Mouse (Mus musculus) brain, adult 2 months (tissue): ENCODE results near the gene Gm826.

Experiments
- DNase-seq: peaks from one replicate; pipeline ENCODE4 v3.0.0; 2011; ENCODE audit warnings: low read depth, low spot score

Gm826 gene

DNA sequence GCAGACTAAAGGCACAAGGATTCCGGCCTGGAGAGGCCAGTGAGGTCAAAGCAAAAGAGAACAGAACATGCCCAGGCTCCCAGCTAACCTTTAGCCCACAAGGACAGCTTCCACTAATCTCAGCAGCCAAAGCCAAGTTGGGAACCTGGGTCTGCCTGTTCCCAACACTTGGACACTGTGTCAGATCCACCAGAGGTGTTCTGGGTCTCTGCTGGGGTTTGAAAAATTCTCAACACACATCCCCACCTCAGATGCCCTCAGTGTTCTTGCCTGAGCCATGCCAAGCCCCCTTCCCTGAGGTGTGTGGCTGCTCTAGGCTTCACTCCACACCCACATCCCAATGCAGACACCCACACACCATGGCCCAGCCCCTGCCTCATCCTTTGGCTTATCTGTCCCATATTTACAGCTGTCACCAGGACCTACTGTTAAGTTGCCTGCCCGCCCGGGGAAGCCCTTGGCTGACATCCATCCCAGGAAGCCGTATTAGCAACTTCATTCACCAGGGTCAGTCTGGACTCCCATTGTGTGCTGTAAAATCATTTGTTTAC lies at the start of gene Gm826:
TSS of gene Gm826 (minus strand) at position 52 of the 551 bp plus-strand sequence.
- DNase-seq: no peak

DNA sequence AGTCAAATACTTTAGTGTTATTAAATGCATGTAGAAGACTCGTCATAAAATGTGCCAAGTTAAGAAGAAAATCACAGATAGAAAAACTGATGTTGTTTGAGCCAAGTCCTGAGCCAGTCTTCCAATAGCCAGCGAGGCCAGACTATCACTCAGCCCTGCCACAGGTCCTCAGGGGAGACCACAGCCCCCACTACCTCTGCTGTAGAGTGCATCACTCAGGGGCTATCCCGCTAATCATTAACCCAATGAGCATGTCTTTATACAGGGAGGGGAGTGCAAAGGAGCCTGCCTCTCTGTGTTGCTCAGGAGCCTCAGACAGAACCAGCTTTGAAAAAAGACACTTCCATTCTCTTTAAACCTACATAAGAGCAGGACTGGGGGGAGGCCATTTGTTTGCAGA lies 49.5 kb upstream of the Gm826 start:
- no peak for DNase-seq

DNA sequence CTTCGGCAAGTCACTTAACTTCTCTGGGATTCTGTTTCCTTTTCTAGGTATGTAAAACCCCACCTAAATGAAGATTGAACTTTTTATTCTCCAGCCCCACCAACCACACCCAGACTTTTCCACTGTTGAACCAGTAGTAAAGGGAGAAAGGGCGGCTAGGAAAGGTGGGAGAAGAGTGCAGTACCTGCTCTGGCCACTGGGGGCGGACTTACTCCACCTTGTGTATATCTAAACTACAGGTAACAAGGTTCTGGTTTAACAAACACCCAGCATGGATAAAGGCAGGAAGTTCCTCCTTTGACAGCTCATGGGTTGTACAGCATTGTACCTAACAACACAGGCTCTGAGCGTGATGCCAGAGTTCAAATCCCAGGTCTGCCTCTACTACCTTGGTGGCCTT lies 44.3 kb upstream of the Gm826 start:
- DNase-seq: no peak

DNA sequence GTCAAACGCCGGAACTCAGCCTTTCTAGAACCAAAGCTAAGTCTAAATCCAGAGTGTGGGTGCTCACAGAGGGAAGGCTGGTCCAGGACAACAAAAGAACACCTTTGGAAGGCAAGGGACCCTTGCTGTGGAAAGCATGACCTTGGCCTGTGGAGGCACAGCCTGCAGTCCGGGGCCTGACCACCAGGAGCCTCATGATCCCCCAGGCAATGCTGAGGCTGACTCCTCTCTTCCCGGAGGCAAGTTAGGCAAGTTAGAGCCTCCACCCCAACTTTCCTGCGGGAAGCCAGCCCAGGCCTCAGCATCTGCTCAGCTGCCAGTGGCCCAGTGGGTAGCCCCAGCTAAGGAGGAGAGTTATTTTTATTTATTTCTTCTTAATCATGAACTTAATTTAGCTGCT lies 42.3 kb upstream of the Gm826 start:
- no peak for DNase-seq

DNA sequence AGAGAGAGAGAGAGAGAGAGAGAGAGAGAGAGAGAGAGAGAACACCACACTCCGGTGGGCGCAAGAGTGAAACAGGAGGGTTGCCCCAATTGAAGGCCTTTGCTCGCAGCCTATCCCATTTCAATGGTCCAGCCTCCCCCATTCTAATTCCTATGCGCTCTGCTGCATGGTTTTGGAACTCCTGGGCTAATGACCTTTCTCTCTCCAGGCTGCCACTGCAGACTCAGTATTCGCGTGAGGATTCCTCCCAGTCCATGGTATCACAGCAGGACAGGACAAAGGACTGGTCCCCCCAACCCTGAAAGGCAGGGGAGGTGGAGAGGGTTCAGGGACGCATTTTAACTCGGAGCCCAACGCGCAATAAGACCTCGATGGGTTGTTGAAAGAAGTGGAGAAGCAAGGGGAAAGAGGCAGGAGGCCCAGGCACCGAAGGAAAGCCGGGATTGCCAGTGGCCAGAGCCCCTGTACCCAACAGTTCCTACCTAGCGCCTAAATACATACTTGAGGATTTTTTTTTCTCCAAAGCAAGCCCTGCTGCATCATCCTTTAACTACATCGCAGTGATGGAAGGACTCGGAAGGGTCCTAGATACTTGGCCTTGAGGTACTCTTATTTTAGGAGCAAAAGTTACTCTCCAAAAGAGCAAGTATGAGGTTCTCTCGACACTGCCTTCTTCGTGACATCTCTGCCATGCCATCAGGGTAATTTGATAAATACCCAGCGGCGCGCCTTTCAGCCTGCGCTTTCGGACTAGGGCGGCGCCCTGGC lies 35.9 kb upstream of the Gm826 start:
- DNase-seq: no peak

DNA sequence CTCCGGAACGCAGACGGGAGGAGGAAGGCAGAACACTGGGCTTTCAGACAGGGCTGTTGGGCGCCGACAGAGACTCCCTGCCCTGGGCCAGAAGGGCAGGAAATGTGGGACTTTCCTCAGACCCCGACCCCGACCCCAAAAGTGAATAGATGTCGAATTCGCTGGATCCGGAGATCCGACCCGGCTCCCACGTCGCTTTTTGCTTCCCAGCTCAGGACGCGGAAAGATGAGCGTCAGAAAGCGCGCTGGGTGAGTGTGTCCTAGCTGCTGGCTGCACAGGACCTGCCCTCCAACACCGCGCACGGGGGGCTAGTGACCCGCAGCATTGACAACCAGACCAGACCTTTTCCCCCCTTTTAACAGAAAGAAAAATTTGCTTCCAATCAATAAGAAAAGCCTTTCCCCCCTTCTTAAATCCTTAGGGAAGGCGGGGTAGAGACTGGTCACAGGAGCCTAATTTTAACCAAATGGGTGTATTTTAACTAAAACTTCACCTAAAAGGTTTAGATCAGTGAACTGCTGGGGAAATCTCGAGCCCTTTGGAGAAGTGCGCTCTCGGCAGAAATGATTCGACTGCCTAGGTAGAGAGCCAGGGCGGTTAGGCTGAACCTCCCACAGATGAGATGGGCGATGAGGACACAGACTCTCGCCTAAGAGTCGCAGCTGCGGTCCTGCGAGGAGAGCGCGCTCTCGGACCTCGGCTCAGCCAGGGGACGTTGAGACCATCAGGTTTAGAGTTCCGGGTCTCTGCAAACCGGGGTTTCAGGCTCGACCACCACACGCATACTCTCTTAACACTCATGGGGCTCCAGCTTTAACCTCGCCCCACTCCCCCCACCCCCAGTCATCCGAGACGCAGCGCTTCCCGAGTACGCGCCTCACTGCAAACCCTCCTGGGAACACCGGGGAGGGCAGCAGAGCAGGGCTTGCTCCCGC lies 34.7 kb upstream of the Gm826 start:
- no peak for DNase-seq

DNA sequence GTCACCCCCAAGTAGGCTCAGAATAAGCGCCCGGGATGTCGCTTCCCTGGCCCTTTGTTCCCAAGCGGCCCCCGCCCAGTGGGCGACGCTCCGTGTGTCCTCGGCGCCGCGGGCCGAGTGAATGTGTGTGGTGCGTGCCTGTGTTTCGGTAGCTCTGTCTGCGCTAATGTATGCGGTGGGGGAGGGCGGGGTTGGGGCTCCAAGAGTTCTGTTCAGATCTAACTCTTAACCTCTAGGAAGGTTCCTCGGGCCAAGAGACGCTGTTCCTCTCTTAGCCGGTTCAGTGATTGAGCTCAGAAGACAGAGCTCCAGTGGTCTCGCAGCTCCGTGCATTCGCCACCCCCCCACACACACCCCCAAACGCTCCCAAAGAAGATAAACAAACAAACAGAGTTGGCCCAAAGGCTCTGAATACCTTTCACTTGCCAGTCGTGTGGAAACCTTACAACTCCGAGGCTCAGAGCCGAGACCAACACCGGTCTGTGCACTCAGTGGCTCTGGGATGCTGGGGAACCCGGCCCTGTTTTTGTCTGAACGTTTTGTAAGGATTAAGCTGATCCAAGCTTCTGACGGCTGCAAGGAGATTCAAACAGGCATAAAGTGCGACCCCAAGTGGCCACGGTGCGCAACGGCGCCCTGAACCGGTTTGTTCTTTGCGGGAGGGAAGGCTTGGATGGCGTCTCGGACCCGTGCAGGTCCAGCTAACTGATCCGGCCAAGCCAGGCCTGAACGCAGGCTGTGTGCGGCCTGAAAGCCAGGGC lies 33.7 kb upstream of the Gm826 start:
- DNase-seq: peak; percentile 90

DNA sequence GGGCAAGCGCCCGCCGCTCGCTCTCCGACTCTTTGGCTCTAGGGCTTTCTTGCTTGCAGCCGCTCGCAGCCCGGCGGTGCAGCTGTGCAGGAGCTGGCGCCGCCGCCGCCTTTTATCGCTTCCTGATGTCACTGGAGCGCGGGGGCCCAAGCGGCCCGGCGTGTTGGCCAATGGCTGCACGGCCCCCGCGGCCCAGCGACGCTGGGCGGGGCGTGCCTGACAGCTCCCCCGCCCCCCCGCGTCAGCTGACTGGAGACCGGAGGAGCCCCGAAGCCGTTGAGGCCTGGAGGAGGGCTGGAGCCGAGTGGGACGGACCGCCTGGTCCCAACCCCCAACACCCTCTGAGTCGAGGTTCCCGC lies 33.0 kb upstream of the Gm826 start, which contains the start of gene Mafb:
TSS of gene Mafb (minus strand) at position 86 of the 359 bp plus-strand sequence.
- peak; percentile 86 for DNase-seq

DNA sequence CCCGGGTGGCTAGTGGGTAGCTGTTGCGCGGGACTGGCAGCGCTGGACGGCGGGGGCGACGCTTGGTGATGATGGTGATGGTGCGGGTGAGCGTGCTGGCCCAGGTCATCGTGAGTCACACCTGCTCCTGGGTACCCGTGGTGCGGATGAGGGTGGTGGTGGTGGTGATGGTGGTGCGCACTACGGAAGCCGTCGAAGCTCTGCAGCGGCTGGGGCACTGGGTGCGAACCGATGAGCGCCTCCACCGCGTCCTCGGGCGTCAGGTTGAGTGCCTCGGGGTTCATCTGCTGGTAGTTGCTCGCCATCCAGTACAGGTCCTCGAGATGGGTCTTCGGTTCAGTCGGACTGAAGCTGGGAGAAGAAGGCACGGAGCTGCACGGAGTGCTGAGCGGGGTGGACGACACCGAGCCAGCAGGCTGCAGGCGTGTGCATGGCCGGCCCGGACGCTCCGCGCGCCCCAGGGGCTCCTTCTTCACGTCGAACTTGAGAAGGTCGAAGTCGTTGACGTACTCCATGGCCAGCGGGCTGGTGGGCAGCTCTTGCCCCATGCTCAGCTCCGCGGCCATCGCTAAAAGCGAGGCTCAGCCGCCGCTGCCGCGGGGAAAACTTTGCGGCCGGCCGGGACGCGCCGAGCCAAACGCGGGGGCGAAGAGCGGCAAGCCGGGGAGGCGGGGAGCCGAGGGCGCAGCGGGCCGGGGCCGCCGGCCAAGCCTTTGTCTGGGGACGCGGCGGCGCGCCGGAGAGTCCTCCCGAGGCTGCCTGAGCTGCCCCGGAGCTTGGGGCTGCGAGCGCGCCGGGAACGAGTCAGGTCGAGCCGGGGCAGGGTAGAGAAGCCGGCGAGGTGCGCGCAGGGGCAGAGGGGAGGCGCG lies 32.4 kb upstream of the Gm826 start:
- DNase-seq: no peak

DNA sequence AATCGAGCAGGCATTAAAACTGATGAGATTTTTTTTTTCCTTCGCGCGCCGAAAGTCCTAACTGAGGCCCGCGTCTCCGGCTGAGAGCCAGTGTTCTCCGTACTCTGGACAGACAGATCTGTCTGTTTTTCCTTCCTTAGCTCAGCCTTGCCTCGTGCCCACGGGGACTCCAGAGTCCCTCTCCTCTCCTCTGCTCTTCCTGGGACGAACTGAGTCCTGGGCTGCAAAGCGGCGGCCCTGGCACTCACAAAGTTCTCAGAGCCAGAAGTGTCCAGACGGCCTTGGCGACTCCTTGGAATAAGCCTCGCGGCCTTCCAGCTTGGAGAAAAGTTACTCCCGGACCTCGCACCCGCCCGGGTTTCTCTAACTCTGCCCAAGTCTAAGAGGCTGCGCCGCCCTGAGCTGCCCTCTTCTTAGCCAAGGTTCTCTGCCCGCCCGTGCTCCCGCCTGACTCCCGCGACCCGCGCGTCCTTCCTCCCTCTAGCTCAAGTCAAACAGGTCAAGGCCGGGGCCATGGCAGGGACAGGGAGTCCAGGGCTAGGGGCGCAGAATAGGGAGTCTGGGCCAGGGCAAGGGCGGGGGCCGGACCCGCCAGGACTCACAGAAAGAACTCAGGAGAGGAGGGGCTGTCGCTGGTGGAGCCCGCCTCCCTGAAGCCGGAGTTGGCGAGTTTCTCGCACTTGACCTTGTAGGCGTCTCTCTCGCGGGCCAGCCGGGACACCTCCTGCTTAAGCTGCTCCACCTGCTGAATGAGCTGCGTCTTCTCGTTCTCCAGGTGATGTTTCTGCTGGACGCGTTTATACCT lies 31.3 kb upstream of the Gm826 start:
- DNase-seq: no peak

DNA sequence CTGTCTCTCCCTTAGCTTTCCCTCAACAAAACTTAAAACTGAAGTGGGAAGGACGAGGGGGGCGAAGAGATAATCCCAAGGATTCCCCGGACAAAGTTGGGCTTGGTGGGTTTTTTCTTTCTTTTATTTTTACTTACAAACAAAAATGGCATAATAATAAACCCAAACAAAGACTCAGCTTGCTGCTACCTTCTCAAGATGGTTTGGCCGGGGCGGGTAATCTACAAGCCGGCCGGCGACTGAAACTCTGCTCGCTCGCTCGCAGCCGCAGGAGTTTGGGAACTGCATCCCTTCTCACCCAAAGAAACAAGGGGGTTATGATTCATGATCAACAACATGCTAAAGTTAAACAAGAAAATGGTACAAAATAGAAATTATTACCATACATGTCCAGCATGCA lies 30.7 kb upstream of the Gm826 start:
- no peak for DNase-seq

DNA sequence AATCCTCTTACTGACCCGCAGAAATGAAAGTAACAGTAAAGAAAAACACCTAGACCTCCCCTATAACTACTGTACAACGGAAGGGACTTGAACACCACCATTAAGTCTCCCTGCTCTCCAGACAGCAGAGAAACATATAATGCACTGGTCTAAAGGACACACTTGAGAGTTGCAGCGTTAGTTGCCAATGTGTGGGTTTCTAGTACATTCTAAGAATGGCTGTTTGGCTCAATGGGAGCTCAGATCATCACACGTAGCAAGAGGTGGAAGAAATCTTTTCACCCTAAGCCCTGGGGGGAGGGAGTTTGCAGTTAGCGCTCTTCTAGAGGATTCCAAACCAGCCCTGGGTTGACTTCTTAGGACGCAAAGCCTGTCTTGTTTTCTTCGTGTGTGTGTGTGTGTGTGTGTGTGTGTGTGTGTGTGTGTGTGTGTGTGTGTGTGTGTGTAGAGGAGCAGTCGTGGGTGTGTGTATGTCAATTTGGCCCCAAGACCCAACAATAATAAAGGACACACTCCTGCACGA lies 30.2 kb upstream of the Gm826 start:
- no peak for DNase-seq

DNA sequence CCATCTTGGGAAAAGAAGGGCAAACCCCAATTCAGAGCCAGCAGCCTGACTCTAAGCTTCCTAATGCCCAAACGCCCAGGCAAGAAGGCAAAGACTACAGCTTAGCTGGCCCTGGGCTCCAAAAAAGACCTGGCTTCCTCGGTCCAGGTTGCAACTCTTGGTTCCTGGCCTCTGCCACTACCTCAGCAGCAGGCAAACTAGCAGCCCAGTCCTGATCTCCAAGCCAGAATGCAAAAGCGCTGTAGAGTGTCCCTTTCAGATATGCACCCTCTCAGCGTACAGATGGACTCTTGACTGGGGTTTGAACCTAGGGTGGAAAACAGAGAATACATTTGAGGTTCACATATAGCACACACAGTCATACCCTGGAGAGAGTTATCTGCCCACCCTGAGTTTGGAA lies 29.2 kb upstream of the Gm826 start:
- no peak for DNase-seq

DNA sequence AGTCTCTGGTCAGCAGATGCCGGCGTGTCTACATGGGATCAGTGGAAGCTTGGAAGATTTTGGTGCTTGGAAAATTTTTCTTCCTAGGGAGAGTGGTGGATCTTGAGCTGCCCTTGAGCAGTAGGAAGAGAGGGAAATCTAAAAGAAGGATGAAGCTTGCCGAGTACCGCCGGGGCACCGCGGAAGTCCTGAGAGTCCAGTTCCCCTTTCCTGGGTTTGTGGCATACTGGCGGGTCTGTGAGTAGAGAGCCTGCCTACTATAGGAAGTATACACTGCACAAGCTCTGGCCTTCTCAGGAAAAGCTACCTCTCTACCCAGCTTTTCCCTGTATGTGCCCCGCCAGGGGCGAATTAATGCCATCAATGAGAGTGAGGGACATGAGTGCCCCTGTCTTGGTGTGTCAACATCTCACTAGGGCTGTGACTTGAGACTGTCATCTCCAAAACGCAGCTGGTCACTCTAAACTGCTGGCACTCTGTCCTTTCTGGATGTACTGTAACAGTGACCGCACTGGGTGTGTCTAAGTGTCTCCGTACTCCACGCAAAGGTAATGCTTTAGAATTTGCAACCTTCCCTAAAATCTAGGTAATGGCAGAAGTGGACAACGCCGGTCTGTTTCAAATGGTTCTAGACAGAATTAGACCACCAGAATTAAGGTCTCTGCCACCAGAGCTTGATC lies 27.6 kb upstream of the Gm826 start:
- no peak for DNase-seq

DNA sequence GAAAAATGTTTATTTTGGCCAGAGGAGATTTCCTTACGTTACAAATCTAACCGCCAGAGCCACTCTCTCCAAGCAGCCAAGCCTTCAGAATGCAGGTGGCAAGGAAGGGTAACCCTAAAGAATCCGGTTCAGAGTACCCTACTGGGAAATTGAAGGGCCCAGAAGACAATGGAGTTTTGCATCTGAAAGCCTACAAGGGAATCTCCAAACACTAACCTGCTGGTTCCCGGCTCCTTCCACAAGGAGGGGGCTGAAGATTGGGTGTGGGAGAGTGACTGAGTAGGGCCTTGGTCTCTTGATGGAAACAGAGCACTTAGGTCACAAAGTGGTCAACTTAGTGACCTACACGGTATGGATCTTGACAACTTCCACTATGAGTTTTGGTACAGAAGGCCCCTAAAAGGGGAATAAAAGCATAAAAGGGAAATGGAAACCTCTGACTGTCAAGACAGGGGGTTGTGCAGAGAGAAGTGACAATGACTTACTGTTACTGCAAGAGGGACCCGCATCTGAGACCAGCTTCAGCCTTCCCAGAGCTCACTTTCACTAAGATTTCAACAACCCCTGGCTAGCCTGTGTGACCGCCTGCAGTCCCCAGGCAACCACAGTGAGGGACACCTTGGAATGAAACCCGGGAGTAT lies 26.4 kb upstream of the Gm826 start:
- no peak for DNase-seq

DNA sequence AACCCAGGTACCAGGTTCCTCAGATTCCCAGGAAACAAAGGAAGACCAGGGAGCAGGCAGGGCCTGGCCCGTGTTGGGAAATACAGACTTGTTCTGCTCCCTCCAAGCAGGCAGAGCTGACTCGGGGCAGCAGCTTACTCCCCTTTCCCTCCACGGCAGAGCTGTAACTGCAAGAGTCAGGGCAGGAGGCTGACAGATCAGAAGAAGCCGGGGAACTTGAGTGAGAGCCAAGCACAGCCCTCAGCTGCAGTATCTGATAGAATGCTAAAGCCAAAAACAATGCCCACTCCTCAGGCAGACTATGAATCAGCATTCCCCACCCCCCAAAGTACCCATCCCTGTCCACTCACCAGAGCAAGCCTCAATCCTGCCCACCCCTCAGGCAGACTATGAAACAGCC lies 24.9 kb upstream of the Gm826 start:
- DNase-seq: no peak

DNA sequence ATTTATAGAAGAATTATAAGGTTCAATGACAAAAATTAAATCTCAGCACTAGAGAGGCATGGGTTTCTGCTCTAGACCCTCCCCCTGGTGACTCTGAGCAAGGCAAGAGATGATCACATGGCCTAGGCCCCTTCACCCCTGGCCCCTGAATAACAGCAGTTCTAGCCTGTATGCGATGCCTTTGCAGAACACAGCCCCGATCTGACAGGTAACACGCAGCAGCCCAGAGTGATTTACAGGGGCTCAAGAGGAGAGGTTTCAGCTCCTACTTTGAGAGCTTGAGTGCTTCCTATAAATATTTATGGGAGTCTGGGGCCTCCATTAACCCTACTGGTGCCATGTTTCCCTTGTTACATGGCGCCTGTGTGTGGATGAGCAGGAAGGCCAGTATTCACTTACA lies 23.5 kb upstream of the Gm826 start:
- no peak for DNase-seq

DNA sequence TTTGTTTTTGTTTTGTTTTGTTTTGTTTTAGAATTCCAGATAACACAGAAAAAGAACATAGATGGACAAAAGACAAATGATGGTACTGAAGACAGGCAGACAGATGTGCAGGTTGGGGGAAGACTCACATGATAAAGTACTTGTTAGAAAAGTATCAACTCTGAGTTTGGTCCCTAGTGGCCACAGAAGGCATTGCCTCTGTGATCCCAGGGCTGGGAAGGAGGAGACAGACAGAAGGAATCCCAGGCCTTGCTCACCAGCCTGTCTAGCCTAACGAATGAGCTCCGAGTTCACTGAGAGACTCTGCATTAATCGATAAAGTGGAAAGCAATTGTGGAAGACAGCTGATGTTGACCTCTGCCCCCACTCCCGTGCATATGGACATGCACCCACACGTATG lies 22.2 kb upstream of the Gm826 start:
- DNase-seq: no peak

DNA sequence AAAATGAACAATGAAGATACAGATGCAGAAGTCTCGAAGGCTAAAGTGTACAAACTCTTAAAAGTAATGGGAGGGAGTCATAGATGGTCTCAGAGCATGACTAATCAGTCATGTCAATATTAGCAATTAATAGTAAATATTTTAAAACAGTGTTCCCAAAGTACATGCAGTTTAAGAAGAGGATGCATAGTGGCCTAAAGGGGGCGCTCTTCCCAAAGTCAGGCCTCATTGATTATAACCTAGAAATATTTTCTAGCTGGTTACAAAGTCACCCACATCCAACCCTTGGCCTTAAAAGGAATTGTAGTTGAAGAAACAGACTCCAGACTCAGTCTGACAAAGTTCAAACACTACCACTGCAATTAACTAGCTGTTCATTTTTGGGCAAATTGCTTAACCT lies 20.4 kb upstream of the Gm826 start:
- no peak for DNase-seq
